Mouse (Mus musculus): ENCODE measurements at regions not wholly inside any gene's neighbourhood (a gene's known extent, or its start where the extent isn't known, plus 50 kb on each side); places are given as distances from the start of the nearest gene placed in this dataset.

GRCm38 (mm10) chr2:144123395-144124034, 90.7 kb downstream of the Banf2 start:
- DNase-seq (ENCODE audit: low spot score) = no peak

GRCm38 (mm10) chr2:144127082-144128037, 94.5 kb downstream of the Banf2 start:
- DNase-seq (ENCODE audit: low spot score) = no peak

- no peak for DNase-seq (ENCODE audit: low spot score)
Measured at GRCm38 (mm10) chr2:144128038-144128402, 95.2 kb downstream of the Banf2 start.

GRCm38 (mm10) chr2:144128527-144128926, 95.7 kb downstream of the Banf2 start:
- DNase-seq (ENCODE audit: low spot score) = no peak

GRCm38 (mm10) chr2:144133806-144134574, 101.1 kb downstream of the Banf2 start:
- no peak for DNase-seq (ENCODE audit: low spot score)

- DNase-seq (ENCODE audit: low spot score) = no peak
Measured at GRCm38 (mm10) chr2:144134575-144134958, 101.7 kb downstream of the Banf2 start.

GRCm38 (mm10) chr2:144135586-144135985, 102.7 kb downstream of the Banf2 start:
- DNase-seq (ENCODE audit: low spot score) = no peak

- no peak for DNase-seq (ENCODE audit: low spot score)
Measured at GRCm38 (mm10) chr2:144143620-144144384, 110.9 kb downstream of the Banf2 start.

GRCm38 (mm10) chr2:144144486-144145136, 111.8 kb downstream of the Banf2 start:
- DNase-seq (ENCODE audit: low spot score) = no peak

GRCm38 (mm10) chr2:144156456-144157211, 113.8 kb upstream of the Mgme1 start:
- DNase-seq (ENCODE audit: low spot score) = no peak

GRCm38 (mm10) chr2:144157343-144157742, 113.1 kb upstream of the Mgme1 start:
- DNase-seq (ENCODE audit: low spot score) = no peak

- no peak for DNase-seq (ENCODE audit: low spot score)
Measured at GRCm38 (mm10) chr2:144158256-144158655, 112.2 kb upstream of the Mgme1 start.

- DNase-seq (ENCODE audit: low spot score) = no peak
Measured at GRCm38 (mm10) chr2:144159854-144160331, 110.6 kb upstream of the Mgme1 start.

GRCm38 (mm10) chr2:144160434-144160833, 110.0 kb upstream of the Mgme1 start:
- DNase-seq (ENCODE audit: low spot score) = no peak

- DNase-seq (ENCODE audit: low spot score) = no peak
Measured at GRCm38 (mm10) chr2:144161852-144162251, 108.6 kb upstream of the Mgme1 start.

- DNase-seq (ENCODE audit: low spot score) = no peak
Measured at GRCm38 (mm10) chr2:144164102-144164501, 106.4 kb upstream of the Mgme1 start.

- peak; percentile 76 for DNase-seq (ENCODE audit: low spot score)
Measured at GRCm38 (mm10) chr2:144164986-144165821, 105.3 kb upstream of the Mgme1 start.

- no peak for DNase-seq (ENCODE audit: low spot score)
Measured at GRCm38 (mm10) chr2:144166102-144166750, 104.2 kb upstream of the Mgme1 start.
